Mouse (Mus musculus) A20 (cell line): ENCODE measurements around the gene Wipf3.

ENCODE experiments used
- DNase-seq: peaks from one replicate; pipeline ENCODE4 v3.0.0-alpha.2; 2011; ENCODE audit warnings: low read depth, low spot score

Gene Wipf3

GRCm38 (mm10) chr6:54531048-54531481 is 101.7 kb downstream of the Wipf3 start:
- DNase-seq: no peak

- no peak for DNase-seq
These were observed 106.1 kb downstream of the Wipf3 start for GRCm38 (mm10) chr6:54535485-54535884.

DNA sequence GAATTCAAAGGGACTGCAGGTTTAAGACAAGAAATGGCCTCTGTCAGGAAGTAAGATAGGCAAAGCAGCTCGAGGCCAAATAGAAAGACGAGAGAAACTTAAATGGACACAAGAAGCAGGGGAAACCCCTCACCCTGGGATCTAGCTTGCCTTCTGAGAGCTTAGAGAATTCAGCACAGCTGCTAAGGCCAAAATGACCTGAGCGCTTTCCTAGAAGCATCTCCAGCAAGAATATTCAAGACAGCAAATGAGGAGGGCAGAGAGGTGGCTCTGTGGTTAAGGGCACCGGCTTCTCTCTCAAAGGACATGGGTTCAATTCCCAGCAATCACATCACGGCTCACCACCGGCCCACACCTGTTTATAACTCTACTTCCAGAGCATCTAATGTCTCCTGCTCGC is 107.7 kb downstream of the Wipf3 start:
- DNase-seq: no peak

- no peak for DNase-seq
These were observed 109.4 kb downstream of the Wipf3 start for GRCm38 (mm10) chr6:54538773-54539173.

- DNase-seq: no peak
These were observed 110.0 kb downstream of the Wipf3 start for GRCm38 (mm10) chr6:54539396-54539795.

DNA sequence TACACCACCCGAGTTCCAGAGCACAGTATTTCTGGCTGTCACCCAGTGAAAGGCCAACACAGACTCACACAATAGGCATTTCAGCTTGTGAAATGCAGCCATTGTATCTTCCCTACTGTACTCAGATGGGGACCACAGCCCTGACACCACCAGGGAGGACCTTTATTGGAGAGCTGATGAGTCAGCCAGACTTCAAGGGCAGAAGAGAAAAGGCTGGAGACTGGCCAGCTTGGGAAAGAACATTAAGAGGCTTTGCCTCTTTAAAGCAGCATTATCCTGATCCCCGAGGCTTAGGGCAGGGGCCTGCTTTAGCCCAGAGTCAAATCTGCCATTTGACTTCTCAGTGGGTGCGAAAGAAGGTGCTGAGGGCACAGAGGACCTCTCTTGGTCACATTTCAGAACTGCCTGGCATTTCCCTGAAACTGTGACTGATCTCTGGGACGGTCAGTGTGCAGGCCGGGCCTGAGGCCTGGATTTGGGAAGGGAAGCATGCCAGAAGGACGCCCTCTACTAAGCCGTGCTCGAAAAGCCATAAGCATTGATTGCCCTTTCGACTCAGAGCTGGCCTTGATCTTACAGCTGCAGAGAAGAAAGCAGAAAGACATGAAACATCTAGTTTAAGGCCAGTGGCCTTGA is 111.0 kb downstream of the Wipf3 start:
- DNase-seq: no peak

DNA sequence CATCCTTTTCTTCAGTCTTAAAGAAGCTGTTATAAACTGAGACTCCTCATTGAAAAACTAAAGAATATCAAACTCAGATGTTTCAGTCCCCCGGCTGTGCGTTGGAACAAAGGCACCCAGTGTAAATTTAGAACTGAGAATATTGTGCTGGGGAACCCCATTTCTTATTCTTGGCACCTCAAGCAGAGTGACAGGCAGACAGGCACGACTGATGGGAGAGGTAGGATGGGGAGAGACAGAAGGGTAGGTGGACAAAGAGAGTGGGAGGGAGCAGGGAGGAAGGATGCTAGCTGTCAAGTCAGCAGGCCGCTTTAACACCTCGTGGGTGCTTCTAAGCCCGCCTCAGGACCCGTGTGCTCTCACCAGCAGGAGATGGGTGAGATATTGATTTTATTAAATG is 113.4 kb downstream of the Wipf3 start:
- no peak for DNase-seq

- DNase-seq: no peak
These were observed 114.2 kb downstream of the Wipf3 start for GRCm38 (mm10) chr6:54543646-54544045.

DNA sequence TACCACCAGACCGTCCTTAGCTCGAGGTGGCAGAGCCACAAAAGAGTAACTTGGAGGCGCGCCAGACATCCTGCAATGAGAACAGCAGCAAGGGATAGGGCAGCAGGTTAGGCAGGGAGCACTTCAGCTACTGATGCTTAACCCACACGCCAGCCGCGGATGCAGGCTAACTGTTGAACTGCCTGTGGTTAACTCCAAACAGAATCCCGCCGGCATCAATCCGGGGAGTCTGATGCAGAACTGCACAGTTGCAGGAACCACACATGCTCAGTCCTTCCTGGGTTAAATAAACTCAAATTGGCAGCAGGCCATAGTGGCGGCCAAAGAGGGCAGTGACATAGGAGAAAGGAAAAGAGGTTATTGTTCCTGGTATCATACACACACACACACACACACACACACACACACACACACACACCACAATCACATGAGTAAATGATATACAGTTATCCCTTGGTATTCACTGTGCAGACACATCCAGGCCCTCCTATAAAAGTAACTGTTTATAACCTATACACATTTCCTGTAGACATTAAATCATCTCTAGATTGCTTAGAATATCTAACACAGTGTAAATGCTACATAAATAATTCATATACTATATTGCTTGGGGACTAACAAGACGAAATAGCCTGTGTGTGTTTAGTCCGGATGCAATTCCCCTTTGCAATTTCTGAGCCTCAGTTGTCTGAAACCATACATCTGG is 119.1 kb downstream of the Wipf3 start:
- DNase-seq: no peak

- DNase-seq: no peak
These were observed 119.9 kb downstream of the Wipf3 start for GRCm38 (mm10) chr6:54549311-54549710.

DNA sequence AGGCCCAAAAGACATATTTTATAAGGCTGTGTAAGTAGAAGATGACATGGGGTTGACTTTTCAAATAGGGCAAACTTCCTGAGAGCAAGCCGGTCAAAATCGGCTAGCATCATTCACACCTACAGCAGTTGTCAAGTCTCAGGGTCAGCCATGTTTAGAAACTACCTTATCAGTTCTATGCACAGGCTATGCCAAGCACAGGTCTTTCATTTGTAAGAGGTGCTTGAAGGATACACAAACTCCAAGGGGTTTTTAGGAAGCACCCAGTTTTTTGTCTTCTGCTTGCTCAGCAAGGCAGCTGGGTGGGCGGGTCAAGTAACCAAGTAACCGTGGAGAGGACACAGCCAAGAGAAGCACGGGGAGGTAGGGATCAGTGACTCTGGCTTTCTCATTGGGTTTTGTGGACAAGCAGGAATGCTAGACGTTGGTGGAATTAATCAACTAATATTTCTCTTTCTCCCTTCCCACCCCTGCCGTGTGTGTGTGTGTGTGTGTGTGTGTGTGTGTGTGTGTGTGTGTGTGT is 121.5 kb downstream of the Wipf3 start:
- DNase-seq: no peak

DNA sequence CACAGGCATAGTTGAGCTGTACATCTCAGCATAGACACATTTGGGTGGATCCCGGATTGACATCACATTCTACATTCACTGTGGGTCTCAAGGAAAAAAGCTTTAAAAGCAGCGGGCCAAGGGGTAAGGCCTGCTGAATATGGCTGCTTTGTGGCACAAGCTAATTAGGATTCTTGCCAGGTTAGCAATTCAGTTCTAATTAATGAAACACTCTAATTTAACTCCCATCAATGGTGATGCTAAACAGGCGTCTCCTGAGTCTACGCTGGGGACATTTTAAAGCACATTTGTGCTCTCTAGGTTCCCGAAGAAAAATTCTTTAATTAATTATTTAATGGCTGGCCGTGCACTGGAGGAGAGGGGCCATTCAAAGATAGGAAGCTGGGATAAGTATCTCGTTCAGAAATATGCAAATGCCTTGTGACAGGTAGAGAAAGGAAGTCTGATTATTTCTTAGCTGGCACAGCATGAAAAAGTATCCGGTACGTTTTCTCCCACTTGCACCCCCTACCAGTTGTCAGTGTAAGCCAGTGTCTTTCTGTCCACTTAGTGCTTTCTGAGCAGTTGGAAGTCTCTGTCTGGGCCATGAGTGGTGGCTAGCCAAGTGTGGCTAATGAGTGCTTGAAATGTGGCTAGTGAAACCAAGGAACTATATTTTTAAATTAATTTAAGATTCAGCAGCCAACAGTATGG is 123.5 kb downstream of the Wipf3 start:
- no peak for DNase-seq
